Mouse (Mus musculus) bone marrow, adult 2 months (tissue): ENCODE measurements around the gene Dusp27.

Source experiments
- CTCF ChIP-seq: fragments of 200-500 bp; IDR thresholded peaks from 2 replicates; pipeline ENCODE4 v1.5.1; 2011; ENCODE audit warnings: low read length, control low read depth; ENCODE audit not compliant: control insufficient read depth, insufficient read depth
- POLR2A ChIP-seq: fragments of 200-500 bp; IDR thresholded peaks from 2 replicates; pipeline ENCODE4 v1.6.1; 2011; ENCODE audit warnings: low read depth, mild to moderate bottlenecking, control low read depth, low read length, borderline replicate concordance; ENCODE audit not compliant: control insufficient read depth

DNA sequence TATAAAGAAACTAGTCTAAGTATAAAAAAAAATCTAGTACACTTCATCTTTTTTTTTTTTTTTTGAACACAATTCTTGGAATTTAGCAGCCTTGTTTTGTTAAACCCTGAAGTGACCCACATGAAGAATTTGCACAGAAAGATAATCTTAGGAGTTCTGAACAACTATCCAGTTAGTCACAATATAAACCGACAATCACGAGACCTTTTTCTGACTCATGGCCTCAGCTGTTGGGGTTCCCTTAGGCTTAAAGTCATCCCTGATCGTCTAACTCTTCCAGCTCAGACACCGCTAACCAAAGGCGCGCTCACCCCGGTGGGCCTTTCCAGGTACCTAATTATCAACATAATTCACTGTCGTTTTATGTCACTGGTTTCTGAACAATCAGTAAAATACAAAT, 4.0 kb downstream of the Dusp27 start:
- no peak for TF ChIP-seq POLR2A
- TF ChIP-seq CTCF, result no peak
